Mouse (Mus musculus) bone marrow macrophage, adult 2 months (primary cell): ENCODE data around the gene Smarcd3. TPM values are rescaled to one million over a fixed set of nuclear protein-coding genes. Genes with fewer than 3 reads are reported as not detected.

ENCODE experiments used
- H3K27ac ChIP-seq: 2 replicates; pipeline ENCODE4 v1.5.1; 2012; ENCODE audit warnings: low read depth, low read length; ENCODE audit not compliant: insufficient read depth
- H3K4me1 ChIP-seq: 2 replicates; pipeline ENCODE4 v1.6.1; 2012; ENCODE audit warnings: low read length; ENCODE audit not compliant: control insufficient read depth, insufficient read depth
- H3K4me3 ChIP-seq: 2 replicates; pipeline ENCODE4 v1.5.1; 2012; ENCODE audit warnings: mild to moderate bottlenecking, low read length, moderate library complexity; ENCODE audit not compliant: insufficient read depth
- CTCF ChIP-seq: IDR thresholded peaks from 2 replicates; pipeline ENCODE4 v1.5.1; 2012; ENCODE audit warnings: low read depth, mild to moderate bottlenecking, low read length, moderate library complexity
- POLR2A ChIP-seq: IDR thresholded peaks from 2 replicates; pipeline ENCODE4 v1.6.1; 2012; ENCODE audit warnings: mild to moderate bottlenecking, low read depth, low read length, borderline replicate concordance
- polyA plus RNA-seq: library from polyadenylated mRNA; stranded (reverse); fragments of >200 nt; gene quantifications from 2 replicates; pipeline ENCODE4 v1.2.4, GENCODE M21; 2012; ENCODE audit not compliant: missing spikeins, insufficient read depth, insufficient read length

Smarcd3 gene
- polyA plus RNA-seq, 1 experiment: not detected

DNA sequence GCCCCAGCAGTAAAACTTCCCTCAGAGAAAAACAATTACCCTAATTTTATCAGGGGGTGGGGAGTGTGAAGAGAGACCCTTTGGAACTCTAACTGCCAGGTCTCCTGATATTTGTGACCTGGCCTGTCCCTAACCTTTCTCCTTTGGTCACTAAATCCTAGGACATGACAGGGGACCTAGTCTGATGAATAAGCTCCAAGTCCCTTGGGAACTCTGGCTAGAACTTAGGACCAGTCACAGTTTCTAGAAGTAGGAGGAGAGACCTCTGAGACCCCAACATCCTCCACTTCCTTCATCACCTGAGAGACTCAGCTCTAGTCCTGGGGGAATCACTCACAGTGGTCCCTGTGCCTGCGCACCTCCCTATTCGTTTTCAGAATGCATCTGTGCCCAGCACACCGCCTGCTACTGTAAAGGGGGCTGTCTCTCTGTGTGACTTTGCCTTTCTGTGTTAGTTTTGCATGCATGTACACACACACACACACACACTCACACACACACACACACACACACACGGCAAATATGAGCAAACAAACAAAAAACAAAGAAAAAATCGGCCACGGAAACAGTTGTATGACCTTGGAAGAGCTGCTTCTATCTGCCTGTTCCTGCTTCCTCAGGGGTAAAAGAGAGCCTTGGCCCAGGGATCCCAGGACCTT is 18.8 kb downstream of the Smarcd3 start:
- H3K4me3 ChIP-seq: peak overlapping the region; percentile 38; the same call in 1 of the 2 replicates
- no peaks in the 10 kb centered on the region for H3K4me1 ChIP-seq
- no peak overlapping the region for H3K27ac ChIP-seq
- TF ChIP-seq CTCF (no peak), POLR2A (no peak)

DNA sequence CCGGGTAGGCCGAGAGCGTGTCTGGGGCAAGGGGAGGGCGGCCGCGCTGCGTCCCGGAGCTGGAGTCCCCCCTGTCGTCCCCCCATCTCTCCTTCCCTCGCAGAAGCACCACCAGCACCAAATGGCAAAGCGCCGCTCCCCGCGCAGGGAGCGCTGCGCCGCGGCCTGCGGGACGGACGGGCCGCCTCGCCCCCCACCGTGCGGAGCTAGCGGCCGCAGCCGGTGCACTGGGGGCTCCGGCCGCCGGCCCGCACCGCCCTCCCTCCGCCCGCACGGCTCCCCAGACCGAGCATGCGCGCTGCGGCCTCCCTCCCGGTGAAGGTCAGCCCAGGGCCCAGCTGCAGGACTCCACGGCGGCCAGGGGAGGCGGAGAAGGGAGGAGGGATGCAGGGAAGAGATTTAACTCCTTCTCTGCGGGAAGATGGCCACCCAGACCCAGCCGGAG is 19.5 kb downstream of the Smarcd3 start:
- TF ChIP-seq POLR2A: no peak
- no peak for TF ChIP-seq CTCF
- peak overlapping the region; percentile 38 for H3K4me3 ChIP-seq

DNA sequence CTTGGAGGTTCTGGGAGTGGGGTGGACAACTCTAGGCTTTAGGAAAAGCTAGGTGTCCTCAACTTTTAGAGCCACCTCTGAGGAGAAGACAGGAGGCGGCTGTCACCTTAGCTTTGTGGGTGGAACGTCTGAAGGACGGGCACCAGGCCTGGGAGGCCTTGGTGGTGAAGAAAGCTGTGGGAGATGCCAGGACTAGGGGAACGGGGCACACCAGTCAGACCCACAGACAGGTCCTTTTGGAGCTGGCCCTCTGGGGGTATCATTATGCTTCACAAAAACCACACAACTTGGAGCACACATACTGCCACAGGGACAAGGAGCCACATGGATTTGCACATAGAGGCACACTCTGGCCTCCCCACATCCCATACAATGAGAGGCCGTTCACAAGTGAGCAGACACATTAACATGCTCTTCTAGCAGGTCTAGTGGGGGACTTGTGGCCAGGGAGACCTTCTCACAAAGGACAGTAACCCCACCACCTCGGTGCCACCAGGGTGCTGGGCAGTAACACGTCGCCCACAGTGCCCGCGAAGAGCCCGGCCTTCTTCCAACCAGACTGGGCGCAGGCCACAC is 20.0 kb downstream of the Smarcd3 start:
- Histone ChIP-seq H3K27ac (no peak overlapping the region), H3K4me1 (no peaks in the 10 kb centered on the region), H3K4me3 (no peak overlapping the region; the same call in 1 of the 2 replicates)
- TF ChIP-seq POLR2A (no peak), CTCF (no peak)

More for the DNA sequence above, 19.5 kb downstream of the Smarcd3 start:
- Histone ChIP-seq H3K27ac (no peak overlapping the region), H3K4me1 (no peaks in the 10 kb centered on the region)

DNA sequence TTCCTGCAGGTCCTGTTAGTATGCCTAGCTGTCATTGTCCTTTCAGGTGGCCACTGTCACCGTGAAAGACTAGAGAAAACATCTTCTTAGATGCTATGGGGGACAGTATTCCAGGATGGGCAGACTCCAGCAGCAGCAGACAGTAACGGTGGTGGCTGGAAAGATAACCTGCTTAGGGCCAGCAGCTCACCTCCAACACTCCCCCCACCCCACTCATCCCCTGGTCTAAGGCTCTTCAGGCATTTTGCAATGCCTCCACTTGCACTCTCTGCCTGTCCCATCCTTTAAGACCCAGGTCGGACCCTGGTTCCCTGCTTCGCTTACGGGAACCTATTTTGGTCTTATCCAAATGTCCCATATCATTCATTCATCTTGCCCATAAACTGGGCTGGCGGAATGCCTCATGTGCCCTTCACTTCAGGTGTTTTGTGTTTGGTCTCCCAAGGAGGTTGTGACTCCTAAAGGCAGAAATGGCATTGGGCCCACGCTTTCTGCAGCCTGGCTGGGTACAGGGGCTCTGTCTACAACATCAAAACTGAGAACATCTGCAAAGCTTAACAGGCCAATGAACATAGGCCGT is 20.7 kb downstream of the Smarcd3 start:
- no peak for TF ChIP-seq CTCF
- H3K4me1 ChIP-seq: no peaks in the 10 kb centered on the region
- no peak overlapping the region for H3K27ac ChIP-seq
- H3K4me3 ChIP-seq: no peak overlapping the region

DNA sequence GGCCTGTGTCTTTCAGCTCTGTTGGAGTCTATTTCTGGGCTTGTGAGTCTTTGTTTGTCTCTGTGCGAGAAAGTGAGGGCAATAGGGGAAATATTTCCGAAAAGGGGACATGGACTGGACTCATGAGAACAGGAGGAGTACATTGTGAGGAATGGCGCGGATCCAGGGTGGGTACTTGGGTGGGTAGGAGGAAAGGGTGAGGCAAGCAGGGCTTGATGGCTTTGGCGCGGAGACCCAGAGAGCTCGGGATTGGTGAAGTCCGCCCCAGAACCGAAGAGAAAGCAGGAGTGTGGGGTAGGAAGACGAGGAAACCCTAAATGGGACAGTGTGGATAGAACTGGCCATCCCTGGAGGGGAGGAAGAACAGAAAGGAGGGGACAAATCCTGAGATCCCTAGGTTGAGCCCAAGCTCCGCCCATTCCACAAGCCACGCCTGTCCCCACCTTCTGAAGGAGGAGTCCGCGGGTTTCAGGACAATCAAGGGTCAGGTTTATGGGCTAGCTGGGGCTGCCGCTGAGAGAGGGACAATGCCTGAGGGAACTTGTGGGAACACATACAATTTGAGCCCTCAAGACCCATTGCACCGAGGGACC is 21.4 kb downstream of the Smarcd3 start:
- Histone ChIP-seq H3K27ac (no peak overlapping the region), H3K4me3 (peak overlapping the region; percentile 41)
- TF ChIP-seq POLR2A (no peak), CTCF (no peak)

DNA sequence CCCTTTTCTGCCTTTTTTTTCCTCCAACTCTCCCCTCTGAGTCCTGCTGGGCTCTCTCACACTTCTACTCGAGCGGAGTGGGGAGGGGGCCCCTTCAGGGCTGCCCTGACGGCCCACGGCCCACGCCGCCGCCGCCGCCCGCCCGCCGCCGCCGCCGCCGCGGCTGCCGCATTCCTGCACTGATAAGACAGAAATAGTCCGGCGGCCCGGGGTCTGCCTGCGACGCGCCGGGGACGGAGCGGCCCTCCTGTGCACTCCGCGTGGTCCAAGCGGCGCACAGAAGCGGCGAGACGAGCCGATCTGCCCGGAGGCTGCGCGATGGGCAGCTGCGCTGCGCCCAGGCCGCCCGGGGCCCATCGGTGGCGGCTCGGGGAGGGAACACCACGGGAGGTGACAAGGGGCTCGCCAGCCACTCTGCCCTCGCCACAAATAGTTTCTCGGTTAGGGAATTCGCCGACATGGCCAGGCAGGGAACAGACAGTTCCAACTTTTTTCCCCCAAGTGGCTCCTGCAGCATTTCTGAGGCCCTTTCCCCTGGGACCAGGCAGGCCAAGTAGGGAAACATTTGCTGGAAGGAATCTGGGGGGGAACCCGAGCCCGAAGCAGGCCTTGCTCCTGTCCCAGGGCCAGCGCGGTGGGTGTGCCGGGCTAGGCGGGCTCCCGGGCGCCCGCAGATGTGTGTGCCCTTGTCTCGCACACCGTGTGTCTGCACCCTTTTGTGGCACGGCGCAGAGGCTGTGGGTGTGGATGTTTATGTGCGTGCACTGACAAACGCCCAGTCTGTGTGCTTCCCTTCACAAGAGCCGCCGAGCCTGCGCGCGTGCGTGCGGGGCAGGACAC is 22.1 kb downstream of the Smarcd3 start:
- no peak overlapping the region for H3K27ac ChIP-seq
- peak overlapping the region; percentile 41 for H3K4me3 ChIP-seq
- H3K4me1 ChIP-seq: peaks cover 2% of the 10 kb centered on the region; the same call in 1 of the 2 replicates
- no peak for TF ChIP-seq POLR2A

More for the DNA sequence above, 21.4 kb downstream of the Smarcd3 start:
- no peaks in the 10 kb centered on the region for H3K4me1 ChIP-seq

DNA sequence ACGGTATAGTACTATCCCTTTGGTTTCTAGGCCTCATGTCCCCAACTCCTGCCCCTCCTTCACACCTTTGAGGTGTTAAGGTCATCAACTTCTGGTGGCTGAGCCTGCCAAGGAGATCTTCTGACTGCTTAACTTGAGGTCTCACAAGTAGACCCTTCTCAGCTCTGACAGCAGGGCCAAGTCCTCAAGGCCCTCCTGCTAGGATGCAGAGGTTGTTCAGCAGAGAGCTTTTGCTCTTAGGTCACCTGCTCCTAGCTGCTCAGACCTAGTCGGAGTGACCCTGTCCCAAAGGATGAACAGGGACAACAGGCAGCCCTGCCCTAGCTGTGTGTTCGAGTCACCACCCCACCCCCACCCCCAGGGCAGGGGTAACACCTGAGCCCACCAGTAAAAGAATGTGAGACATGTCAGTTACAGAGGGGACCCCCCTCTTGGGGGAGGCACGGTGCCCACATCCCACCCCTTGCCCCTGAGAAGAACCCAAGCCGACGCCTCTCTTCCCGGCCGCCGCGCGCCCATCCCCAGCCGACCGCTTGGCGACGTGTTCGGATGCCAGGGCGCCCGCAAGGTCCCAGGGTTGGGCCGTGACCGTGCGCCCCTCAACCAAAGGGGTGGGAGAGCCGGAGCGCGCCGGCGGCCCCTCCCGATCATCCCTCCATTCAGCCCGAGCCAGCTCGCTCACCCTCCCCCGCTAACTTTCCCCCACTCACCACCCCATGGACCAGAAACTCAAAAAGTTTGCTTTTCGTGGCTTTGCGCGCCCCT is 23.0 kb downstream of the Smarcd3 start:
- Histone ChIP-seq H3K27ac (no peak overlapping the region), H3K4me1 (peaks cover 8% of the 10 kb centered on the region), H3K4me3 (peak overlapping the region; percentile 41)
- no peak for TF ChIP-seq POLR2A
- TF ChIP-seq CTCF: no peak

DNA sequence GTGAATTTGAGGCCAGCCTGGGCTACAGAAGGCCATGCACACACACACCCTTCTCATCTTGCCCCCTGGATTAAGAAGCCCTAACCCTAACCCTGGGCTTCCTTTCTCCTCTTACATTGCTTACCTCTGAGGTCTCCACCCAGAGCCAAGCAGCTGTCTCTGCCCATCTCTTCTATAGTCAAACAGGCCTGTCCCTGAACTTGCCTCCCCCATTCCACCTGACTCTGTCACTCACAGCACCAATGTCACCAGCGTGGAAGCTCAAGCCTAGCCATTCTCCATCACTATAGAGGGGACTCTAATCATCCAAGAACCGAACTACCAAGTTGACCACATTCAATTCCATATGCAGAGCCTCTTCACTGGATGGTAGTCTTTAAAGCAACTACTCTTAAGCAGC is 24.0 kb downstream of the Smarcd3 start:
- TF ChIP-seq CTCF (no peak), POLR2A (no peak)
- peaks cover 10% of the 10 kb centered on the region for H3K4me1 ChIP-seq
- H3K27ac ChIP-seq: no peak overlapping the region
- no peak overlapping the region for H3K4me3 ChIP-seq

DNA sequence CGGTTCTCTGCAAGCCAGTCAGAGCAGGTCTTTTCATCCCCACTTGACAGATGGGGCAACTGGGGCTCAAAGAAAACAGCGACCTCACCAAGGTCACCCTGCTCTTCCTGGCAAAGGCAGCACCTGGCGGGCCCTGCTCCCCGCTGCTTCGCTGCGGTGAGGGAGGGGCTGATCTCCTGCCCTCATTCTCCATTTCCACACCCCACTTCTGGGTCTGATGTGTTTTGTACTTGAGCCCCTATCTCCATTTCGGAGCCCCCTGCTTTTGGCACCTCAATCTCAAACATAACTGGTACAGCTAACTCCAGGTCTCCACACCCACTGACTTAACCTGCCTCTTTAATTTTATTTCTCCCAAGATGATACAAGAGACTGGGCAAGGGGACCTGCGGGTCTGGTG is 25.1 kb downstream of the Smarcd3 start:
- Histone ChIP-seq H3K27ac (no peak overlapping the region), H3K4me3 (no peak overlapping the region), H3K4me1 (peaks cover 10% of the 10 kb centered on the region)
- TF ChIP-seq POLR2A (no peak), CTCF (no peak)
